Mouse (Mus musculus): ENCODE measurements around the gene Daam2.
A peak's percentile ranks its signal among the peaks of the same experiment; 100 is the strongest.
"Not testable (repeated sequence)": the region's sequence is repeated elsewhere in the genome, so short reads cannot be mapped to it uniquely, and the experiment has no call there.

Daam2 gene

DNA sequence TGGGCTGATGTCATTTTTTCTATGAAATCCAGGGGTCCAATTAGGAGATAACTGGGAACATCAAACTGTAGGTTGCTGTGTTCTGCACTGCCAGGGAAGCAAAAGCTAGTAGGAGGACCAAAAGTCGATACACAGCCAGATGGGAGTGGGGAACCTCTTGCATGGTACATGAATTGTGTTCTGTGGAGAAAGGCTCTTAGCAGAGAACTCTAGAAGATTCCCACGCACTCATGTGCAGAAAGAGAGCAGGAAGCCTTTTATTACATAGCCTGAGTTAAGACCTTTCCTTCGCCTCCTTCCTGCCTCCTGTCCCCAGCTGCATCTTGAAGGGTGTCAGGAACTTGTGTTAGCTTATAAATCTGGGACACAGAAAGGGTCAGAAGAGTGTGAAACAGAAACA is 82.3 kb downstream of the Daam2 start:
- DNase-seq (ENCODE audit: low read depth, low spot score): no peak

- DNase-seq (ENCODE audit: low read depth, low spot score): peak; percentile 93
Observed at GRCm38 (mm10) chr17:49477370-49477769, 86.8 kb downstream of the Daam2 start.

DNA sequence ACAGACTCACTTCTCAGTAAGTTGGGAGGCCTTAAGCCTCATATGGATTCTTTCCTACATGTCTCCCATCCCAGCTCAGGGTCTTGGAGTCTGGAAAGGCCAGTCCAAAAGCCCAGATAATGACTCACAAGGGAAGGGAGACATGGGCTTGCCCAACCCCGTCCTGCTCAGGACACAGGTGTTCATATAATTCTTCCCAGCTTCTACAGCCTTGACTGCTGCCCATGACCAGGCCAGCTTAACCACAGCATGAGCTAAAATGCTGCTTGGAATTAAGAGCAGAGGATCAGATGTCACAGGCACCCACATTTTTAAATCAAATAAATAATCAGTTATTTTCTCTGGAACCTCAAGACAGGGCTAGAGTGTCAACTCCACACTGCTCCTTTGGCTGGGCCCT is 89.0 kb downstream of the Daam2 start:
- DNase-seq (ENCODE audit: low read depth, low spot score): peak; percentile 64

DNA sequence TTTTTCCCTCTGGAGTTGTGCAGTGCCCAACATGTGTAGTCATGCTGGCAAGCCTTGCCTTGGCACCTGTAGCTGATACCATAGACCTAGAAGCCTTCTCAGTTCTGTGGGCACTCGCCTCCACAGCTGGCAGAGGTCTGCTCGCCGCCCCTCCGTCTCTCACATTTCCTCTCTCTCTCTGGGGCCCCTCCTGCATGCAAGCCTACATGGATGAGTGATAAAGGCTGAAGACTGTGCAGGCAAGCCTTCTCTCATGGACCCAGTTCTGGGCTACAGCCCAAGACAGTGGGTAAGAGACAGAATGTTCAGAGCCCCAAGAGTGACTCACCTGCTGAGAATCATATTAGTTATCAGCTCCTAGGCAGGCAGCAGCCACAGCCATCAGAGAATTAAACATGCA is 90.1 kb downstream of the Daam2 start:
- peak; percentile 86 for DNase-seq (ENCODE audit: low read depth, low spot score)

DNA sequence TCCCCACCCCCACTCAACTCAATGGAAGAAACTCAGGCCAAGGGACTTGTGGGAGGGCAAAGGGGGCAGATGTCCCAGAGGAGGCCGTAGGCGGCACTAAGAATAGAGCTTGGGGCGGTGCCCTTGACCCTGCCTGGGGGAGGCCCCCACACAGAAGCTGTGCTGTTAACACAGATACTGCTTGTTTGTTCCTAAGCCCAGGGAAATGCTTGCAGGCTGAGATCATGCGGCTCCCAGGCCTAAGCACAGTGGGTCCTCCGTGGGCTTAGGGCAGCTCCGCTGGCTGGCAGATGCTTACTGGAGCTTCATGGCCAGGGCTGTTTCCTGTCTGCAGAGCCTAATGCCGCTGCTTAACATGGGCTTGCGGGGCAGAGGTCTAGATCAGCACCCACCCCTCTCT is 91.5 kb downstream of the Daam2 start:
- peak; percentile 61 for DNase-seq (ENCODE audit: low read depth, low spot score)

DNA sequence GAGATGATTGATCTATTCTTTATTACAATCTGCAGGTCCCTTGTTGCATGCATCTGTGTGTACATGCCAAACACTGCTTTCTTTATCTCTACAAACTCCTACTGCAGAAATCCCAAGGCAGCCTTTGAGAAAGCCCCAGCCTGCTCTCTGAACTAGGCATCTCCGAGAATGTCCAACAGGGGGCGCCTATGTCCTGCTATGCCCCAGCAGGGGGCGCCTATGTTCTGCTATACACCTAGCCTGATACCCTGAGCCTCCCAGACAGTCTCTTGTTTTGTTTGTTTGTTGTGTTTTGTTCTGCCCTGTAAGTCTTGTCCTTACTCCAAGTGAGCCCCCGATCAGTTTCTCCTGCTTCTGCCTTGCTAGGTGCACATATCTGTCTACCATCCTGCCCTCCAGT is 95.9 kb downstream of the Daam2 start:
- peak; percentile 84 for DNase-seq (ENCODE audit: low read depth, low spot score)

- DNase-seq (ENCODE audit: low read depth, low spot score): no peak
Observed at GRCm38 (mm10) chr17:49464884-49465283, 99.3 kb downstream of the Daam2 start.

DNA sequence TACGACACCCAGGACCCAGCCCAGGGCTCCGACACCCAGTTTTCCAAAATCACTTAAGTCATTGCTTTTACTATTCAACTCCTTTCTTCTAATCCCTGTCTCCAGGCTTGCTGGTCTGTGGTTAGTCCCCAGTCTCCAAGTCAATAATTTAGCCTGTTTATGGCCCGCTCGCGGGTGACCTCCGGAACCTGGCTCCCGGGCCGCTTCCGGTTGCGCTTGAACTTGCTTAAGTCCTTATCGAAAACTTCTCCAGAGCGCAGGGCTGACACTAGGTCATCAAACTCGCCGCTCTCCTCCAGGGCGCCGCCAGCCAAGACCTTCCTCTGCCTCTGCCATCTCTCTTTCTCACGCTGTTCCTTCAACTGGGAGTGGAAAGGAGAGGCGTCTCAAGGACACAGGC is 105.8 kb downstream of the Daam2 start:
- DNase-seq (ENCODE audit: low read depth, low spot score): no peak

GRCm38 (mm10) chr17:49457833-49458232 is 106.3 kb downstream of the Daam2 start:
- DNase-seq (ENCODE audit: low read depth, low spot score): no peak

- peak; percentile 59 for DNase-seq (ENCODE audit: low read depth, low spot score)
Observed at GRCm38 (mm10) chr17:49456334-49456733, 107.8 kb downstream of the Daam2 start.

DNA sequence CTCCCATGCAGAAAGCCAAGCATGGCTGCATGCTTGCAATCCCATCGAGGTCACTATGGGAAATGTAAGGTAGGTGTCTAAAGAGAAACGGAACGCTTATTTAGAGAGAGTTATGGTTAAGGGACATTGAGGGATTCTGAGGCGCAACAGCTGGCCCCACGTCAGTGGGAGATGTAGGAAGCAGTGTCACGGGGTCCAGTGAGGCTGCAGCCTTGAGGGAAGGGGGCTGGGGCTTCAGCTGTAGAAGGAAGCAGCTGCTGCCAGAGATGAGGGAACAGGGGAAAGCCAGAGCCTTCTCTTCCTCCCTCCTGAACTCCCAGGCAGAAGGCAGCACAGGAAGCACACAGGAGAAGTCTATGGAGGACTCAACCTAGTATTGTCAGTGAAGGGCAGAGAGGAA is 113.2 kb downstream of the Daam2 start:
- no peak for DNase-seq (ENCODE audit: low read depth, low spot score)

DNA sequence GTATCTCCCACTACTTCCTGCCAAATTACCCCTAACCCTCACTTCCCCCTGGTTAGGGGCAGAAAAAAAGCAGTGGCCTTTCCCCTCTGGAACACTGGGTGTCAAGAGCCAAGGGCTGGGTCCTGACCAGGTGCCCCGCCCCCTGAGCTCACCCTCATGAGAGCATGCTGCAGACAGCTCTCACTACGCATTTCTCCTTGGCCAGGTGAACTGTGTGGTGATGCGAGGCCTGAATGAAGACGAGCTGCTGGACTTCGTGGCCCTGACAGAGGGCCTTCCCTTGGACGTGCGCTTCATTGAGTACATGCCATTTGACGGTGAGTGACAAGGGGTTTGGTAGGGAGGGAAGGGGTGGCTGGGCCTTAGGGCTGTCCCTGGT is 114.9 kb downstream of the Daam2 start:
- no peak for DNase-seq (ENCODE audit: low read depth, low spot score)

DNA sequence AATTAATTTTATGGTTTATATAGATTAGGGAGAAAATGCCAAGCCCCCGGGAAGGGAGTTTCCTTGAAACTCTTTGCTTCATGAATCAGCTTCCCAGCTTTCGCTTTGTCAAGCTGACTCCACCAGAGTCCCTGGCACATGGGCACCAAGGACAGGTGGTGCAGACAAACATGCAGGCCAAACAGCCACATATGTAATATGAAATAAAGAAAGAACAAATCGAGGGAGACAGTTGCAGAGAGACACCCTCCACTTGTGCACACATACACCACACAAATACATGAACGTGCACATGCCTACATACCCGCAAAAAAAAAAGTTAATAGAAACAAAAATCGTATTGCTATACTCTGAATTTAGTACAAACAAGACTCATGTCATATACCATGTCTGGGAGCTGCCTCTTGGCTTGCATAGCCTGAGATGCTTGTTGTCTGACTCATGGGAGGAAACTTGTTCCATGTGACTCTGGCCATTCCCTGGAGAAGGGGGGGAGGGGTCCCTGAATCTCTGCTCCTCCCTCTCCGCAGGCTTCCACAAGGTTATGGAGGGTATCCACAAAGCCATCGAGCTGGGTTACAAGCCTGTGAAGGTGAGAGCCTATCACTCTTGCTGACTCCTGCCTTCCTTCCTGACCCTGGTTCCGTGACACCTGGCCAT is 115.4 kb downstream of the Daam2 start:
- peak; percentile 77 for DNase-seq (ENCODE audit: low read depth, low spot score)

GRCm38 (mm10) chr17:49442841-49443240 is 121.3 kb downstream of the Daam2 start:
- DNase-seq (ENCODE audit: low read depth, low spot score): not testable (repeated sequence)

DNA sequence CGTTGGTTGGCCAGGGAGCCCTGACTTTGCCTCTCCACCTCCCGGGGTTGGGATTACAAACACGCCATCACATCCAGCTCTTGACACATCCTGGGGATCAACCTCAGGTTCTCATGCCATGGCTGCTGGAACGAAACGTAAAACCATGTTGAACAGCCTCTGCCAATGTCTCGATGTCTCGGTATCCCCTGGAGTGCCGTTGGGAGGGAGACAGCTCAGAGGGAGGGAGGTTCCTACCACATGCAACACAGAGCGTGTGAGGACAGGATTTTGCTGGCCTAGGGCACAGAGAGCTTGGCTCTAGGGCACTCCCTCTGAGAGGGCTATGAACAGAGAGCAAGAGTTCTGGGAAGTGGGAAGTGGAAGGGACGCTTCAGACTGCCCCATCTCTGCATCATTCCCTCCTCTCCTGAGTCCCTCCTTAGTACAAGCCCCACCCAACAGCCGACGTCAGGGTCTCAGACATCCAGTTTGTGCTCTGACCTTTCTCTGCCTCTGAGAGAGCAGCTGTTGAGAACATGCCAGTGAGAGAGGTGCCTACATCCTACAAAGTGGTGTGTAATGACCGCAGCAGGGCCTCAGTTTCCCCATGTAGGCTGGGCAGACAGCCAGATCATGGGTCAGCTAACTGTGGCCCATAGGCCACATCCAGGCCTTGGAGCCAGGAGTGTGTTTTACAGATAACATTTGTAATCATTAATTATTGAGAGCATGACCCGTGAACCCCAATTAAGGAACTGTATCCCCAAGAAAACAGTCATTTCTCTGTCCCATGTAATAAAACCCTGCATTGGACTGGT is 123.6 kb downstream of the Daam2 start:
- no peak for DNase-seq (ENCODE audit: low read depth, low spot score)

DNA sequence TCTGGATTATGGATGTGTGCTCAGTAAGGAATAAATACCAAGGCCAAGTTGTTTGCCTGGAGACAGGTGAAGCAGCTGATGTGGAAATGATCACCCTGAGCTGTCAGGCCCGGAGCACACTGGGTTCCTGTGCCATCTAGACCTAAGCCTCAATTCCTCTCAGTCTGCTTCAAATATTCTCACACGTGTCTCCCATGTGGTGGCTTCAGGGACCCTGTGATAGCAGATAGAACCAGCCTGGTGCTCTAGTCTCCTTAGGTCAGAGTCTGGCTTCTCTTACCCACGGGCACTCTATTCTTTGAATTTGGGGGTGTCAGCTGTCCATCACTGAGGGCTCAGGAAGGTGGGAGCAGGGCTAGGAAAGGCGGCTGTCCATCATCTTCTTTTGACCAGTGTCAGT is 124.4 kb downstream of the Daam2 start:
- DNase-seq (ENCODE audit: low read depth, low spot score): no peak

DNA sequence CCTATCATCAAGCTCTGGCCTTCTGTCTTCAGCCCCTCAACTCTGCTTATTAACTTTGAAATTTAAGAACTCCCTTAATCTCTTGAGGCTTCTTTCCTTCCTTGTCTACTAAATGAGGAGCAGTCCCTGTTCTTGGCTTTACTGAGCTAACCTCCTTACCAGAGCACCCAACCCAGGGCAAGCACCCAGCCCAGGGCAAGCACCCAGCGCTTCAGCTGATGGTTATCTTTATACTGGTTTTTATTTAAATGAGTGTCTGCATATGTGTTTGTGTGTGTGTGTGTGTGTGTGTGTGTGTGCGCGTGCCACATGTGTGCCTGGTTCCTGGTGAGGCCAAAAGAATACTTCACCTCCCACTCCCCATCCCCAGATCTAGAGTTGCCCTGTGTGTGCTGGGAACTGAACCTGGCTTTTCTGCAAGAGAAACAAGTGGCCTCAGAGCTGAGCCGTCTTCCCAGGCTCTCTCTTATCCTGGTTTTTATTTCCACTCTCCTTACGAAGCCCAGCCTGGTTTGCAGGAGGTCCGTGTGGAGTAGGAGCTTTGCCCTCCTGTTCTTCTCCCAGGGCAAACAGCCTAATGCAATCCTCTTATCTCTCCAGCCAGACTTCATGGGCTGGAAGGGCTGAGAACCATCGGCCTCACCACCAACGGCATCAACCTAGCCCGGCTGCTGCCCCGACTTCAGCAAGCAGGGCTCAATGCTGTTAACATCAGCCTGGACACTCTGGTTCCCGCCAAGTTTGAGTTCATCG is 125.1 kb downstream of the Daam2 start:
- no peak for DNase-seq (ENCODE audit: low read depth, low spot score)

DNA sequence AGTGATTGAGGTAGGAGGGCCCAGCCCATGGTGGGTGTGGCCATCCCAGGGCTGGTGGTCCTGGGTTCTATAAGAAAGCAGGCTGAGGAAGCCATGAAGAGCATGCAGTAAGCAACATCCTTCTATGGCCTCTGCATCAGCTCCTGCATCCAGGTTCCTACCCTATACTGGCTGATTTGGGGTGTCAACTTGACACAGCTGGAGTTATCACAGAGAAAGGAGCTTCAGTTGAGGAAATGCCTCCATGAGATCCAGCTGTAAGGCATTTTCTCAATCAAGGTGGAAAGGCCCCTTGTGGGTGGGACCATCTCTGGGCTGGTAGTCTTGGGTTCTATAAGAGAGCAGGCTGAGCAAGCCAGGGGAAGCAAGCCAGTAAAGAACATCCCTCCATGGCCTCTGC is 126.8 kb downstream of the Daam2 start:
- DNase-seq (ENCODE audit: low read depth, low spot score): not testable (repeated sequence)

DNA sequence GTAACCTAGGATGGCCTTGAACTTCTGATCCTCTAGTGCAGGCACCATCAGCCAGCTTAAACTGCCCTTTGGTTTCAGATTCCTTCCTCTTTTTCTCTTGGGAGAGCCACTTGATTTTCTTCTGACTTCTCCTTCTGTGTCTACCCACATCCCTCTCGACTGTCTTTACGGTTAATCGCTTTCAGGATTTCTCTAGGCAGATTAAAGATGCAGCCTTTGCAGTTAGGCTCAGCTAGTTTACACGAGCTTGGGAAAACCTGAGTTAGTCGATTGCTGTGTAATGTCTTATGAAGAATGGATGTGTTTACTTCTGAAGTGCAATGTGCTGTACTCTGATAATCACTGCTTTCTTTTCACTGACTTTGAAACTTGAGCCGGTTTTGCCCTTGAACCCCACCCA is 127.5 kb downstream of the Daam2 start:
- no peak for DNase-seq (ENCODE audit: low read depth, low spot score)

GRCm38 (mm10) chr17:49435081-49435480 is 129.1 kb downstream of the Daam2 start:
- DNase-seq (ENCODE audit: low read depth, low spot score): no peak

DNA sequence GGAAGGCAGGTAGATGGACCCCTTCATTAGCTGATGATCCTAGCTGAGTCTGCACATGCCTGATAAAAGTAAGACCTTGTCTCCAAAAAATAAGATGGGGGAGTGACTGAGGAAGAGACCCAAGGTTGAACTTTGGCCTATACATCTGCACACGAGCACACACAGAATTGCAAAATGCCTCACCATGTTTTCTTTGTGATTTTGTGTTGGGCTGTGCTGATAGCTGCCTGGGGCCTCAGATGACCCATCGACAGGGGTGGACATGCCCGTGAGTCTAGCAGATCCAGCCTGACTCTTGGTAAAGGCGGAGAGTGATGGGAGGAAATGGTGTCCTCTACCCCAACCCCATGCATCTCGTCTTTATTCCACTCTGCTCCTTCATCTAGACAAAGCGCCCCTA is 129.9 kb downstream of the Daam2 start:
- peak; percentile 33 for DNase-seq (ENCODE audit: low read depth, low spot score)

GRCm38 (mm10) chr17:49433071-49433470 is 131.1 kb downstream of the Daam2 start:
- DNase-seq (ENCODE audit: low read depth, low spot score): no peak
